Mouse (Mus musculus) spleen, embryonic (tissue): ENCODE data around the gene Zfp652.

ENCODE experiments used
- CTCF ChIA-PET: fragments of 350-600 bp; sonication (Branson Sonifier 250); formaldehyde crosslinking; loops from one replicate; lab custom pipeline; 2022; lab: Charles Lee

Gene Zfp652

DNA sequence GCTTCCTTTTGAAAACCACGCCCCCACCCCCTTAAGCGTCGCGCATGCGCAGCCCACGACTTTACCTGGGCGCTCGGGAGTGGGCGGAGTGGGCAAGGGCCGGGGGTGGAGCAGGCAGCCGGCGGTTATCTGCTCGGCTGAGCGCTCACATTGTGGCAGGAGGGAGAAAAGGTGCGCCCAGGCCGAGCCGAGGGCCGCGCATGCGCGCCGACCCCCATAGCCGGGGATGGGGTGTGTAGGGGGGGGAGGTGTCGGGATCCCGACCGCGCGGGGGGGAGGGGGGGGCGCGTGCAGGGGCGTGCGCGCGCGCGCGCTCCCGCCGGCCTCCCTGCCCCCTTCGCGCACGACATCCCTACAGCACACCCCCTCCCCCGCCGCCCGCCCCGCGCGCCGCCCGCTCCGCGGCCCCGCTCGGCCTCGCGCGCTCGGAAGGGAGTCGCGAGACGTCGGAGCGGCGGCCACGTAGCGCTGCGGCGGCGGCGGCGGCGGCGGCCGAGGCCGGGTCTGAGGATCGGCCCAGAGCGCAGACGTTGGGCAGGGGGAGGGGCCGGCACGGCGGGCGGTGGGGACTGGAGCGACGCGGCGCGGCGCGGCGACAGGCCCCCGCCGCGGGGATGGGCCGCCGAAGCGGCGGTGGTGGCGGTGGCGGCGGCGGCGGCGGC is at the start of gene Zfp652:
Gene Zfp652 (plus strand): TSS at position 111 of the 662 bp plus-strand sequence.
- CTCF ChIA-PET, result no interaction called here

DNA sequence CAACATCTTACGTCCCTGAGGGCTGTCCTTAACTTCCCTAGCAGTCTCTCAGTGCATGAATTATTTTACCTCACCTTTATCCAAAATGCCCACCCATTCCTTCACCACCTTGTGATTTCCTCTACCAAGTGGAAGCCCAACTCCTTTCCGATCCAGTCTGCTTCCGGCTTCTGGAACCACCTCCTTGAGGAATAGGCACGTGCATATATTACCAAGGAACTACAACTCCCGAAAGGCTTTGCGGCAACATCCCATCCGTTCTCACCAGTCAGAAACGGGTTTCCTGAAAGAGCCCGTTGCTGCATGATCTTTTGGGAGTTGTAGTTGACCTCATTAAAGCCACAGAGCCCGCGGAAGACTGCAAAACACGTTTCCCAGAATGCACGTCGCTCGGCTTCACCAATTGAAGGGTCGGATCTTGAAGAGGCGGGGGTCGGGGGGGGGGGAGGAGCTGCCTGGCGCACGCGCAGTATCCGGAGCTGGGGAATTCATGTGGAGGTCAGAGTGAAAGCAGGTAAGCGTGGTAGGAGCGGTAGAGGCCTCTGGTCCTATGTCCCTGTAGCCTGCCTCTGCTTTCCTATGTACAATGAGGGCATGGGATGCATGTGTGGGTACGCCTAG is 45.8 kb upstream of the Zfp652 start, which contains the start of gene Phb:
Gene Phb (plus strand): TSS at position 429 of the 621 bp plus-strand sequence.
- CTCF ChIA-PET, result no interaction called here

- CTCF ChIA-PET, result no interaction called here
These were observed 45.3 kb upstream of the Zfp652 start for GRCm38 (mm10) chr11:95667177-95667576.

DNA sequence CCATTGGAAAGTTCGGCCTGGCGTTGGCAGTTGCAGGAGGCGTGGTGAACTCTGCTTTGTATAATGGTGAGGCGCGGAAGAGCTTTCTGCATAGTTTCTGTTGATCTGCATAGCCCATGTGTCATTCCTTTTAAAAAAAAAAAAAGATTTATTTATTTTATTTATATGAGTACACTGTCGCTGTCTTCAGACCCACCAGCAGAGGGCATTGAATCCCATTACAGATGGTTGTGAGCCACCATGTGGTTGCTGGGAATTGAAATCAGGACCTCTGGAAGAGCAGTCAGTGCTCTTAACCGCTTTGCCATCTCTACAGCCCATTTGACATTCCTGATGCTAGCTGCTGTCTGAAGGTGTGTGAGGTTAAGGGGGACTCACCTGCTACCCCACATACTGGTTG is 44.4 kb upstream of the Zfp652 start:
- CTCF ChIA-PET, result interaction anchor here (0.6 kb wide), 1 partner anchor 113 kb away, joined by 3 read pairs; no protein-coding TSS in a partner anchor

- CTCF ChIA-PET, result no interaction called here
These were observed 37.0 kb upstream of the Zfp652 start for GRCm38 (mm10) chr11:95675498-95675897.

GRCm38 (mm10) chr11:95676307-95676706 is 36.2 kb upstream of the Zfp652 start:
- CTCF ChIA-PET, result interaction anchor here (1.0 kb wide), 1 partner anchor 75 kb away, joined by 14 read pairs; no protein-coding TSS in a partner anchor

GRCm38 (mm10) chr11:95677925-95678701 is 34.4 kb upstream of the Zfp652 start:
- CTCF ChIA-PET, result no interaction called here

- CTCF ChIA-PET, result no interaction called here
These were observed 30.4 kb upstream of the Zfp652 start for GRCm38 (mm10) chr11:95681995-95682601.

DNA sequence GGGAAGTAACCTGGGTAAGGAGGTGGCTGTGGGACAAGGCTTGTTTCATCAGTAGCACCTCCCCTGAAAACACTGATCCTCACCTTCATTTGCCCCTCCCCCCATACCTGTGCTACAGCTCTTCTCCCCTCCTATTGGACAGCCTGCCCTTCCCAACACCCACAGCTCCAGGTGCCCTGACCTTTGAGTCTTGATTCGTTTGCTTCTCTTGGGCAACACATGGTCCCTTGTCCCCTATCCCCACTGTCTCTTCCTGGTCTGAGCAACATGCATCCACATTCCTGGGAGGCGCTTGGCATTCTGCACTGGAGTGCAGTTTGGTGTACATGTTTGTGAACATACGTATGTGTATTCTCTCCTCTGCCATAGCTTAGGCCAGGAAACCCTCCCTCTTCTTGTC is 29.5 kb upstream of the Zfp652 start:
- CTCF ChIA-PET, result no interaction called here

DNA sequence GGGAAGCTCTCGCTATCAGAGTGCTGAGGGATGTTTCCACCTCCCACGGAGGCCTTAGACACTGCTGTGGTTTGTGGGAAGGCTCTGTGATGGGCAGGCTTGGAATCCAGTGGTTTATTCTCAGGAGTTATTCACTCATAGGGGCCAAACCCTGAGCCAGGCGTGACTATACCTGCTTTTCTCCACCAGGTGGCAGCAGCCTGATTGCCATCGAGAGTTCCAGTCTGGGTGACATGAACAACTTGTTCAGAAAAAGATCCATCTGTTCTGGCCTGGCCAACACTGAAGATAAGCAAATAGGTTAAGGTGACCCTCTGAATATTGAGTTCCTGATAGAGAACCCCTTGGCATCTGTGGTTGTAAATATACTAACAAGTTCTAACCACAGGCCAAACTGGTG is 26.4 kb upstream of the Zfp652 start:
- CTCF ChIA-PET, result interaction anchor here (2.3 kb wide), 1 partner anchor 65 kb away, joined by 14 read pairs; no protein-coding TSS in a partner anchor

- CTCF ChIA-PET, result interaction anchor here (0.6 kb wide), 1 partner anchor 64 kb away, joined by 4 read pairs; no protein-coding TSS in a partner anchor
These were observed 25.3 kb upstream of the Zfp652 start for GRCm38 (mm10) chr11:95687084-95687656.

GRCm38 (mm10) chr11:95688515-95688914 is 24.0 kb upstream of the Zfp652 start:
- CTCF ChIA-PET, result interaction anchor here (1.8 kb wide), 1 partner anchor 63 kb away, joined by 9 read pairs; no protein-coding TSS in a partner anchor

DNA sequence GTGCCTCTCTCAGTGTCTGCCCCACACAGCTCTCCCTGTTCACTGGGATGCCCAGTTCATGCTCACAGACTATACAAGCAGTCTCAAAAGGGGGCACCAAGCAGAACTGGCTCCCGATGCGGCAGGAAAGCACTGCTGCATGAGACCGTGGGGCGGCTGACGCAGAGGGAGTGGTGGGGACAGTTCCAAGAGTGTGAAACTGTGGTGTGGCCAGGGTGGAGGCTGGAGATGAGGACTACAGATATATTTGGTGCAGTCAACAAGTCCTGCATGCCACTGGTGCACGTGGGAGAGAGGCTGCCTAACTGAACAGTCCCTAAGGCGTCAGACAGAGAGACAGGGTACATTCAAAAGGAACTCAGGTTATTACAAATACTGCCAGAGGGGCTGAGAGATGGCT is 23.5 kb upstream of the Zfp652 start:
- CTCF ChIA-PET, result interaction anchor here (0.7 to 1.8 kb wide), 2 partner anchors 52 to 62 kb away, joined by 3 to 9 read pairs; no protein-coding TSS in a partner anchor

GRCm38 (mm10) chr11:95689544-95689943 is 22.9 kb upstream of the Zfp652 start:
- CTCF ChIA-PET, result interaction anchor here (0.7 to 1.8 kb wide), 2 partner anchors 52 to 62 kb away, joined by 3 to 9 read pairs; no protein-coding TSS in a partner anchor

DNA sequence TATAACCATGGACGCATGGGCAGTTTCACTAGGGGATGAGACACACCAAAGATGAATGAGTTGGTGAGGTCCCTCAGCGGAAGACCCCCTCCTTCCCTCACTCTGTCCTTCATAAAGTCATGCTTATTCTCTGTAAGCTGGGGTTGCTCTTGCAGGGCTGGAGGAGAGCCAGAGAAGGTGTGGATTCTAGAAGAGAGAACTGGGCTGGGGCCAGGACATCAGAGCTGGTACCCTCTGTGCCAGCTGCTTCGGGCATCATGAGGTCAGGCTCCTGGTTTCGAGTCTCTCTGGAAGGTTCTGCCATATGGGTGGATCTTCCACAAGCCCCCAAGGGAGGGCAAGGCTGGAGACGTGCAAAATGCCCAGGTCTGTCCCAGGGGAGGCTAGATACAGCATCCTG is 13.9 kb upstream of the Zfp652 start:
- CTCF ChIA-PET, result no interaction called here

- CTCF ChIA-PET, result interaction anchor here (0.6 kb wide), 1 partner anchor 1514 kb away, joined by 3 read pairs; no protein-coding TSS in a partner anchor
These were observed 11.4 kb upstream of the Zfp652 start for GRCm38 (mm10) chr11:95700778-95701739.

GRCm38 (mm10) chr11:95704032-95704969 is 8.2 kb upstream of the Zfp652 start:
- CTCF ChIA-PET, result no interaction called here

- CTCF ChIA-PET, result no interaction called here
These were observed 7.5 kb upstream of the Zfp652 start for GRCm38 (mm10) chr11:95704970-95705330.
